Mouse (Mus musculus) spleen, adult 2 months (tissue): ENCODE data around the gene Zfp618.

Experiments
- CTCF ChIP-seq: fragments of 200-500 bp; IDR thresholded peaks from 2 replicates; pipeline ENCODE4 v1.5.1; 2011; ENCODE audit warnings: mild to moderate bottlenecking, inconsistent platforms; ENCODE audit not compliant: insufficient read depth, insufficient read length, insufficient replicate concordance; ENCODE audit errors: extremely low read depth
- POLR2A ChIP-seq: fragments of 200-500 bp; IDR thresholded peaks from 2 replicates; pipeline ENCODE4 v1.6.1; 2011; ENCODE audit warnings: low read depth, low read length, inconsistent platforms

DNA sequence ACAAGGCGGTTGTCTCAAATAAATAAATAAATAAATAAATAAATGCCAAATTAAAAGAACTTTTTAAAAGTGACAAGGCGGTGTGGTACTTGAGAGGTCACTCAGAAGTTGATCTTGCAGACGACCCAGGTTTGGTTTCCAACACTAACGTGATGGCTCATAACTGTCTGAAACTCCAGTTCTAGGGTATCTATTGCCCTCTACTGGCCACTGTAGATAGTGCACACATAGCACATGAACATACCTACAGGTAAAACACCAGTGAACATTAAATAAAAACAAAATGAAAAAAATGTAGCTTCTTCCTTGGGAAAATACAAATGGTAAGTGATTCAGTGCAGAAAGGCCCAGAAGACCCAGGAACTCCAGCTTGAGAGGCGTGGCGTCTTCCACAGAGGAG is 181.9 kb downstream of the Zfp618 start:
- TF ChIP-seq CTCF (no peak), POLR2A (no peak)
